Mouse (Mus musculus) heart, embryonic 11.5 days (tissue): ENCODE measurements around the gene Pgpep1. TPM values are rescaled to one million over a fixed set of nuclear protein-coding genes. Genes with fewer than 3 reads are reported as not detected.

ENCODE experiments used
- ATAC-seq: fragments of 200-750 bp; cut with Nextera tagmentation; replicated peaks from 2 replicates; pipeline ENCODE4 v1.8.0; 2017; ENCODE audit warnings: moderate library complexity; ENCODE audit not compliant: insufficient number of reproducible peaks, low FRiP score, low TSS enrichment
- H3K27ac ChIP-seq: fragments of 300-500 bp; sonication (generic); 2 replicates; pipeline ENCODE4 v1.5.1; 2014; ENCODE audit warnings: mild to moderate bottlenecking, low read depth, low read length
- H3K27me3 ChIP-seq: fragments of 300-500 bp; sonication (generic); 2 replicates; pipeline ENCODE4 v1.6.1; 2014; ENCODE audit warnings: mild to moderate bottlenecking, low read length, mixed read lengths; ENCODE audit not compliant: control insufficient read depth, insufficient read depth
- H3K36me3 ChIP-seq: fragments of 300-500 bp; sonication (generic); 2 replicates; pipeline ENCODE4 v1.6.1; 2014; ENCODE audit warnings: mild to moderate bottlenecking, low read length, moderate library complexity, mixed read lengths; ENCODE audit not compliant: control insufficient read depth, insufficient read depth
- H3K4me1 ChIP-seq: fragments of 300-500 bp; sonication (generic); 2 replicates; pipeline ENCODE4 v1.6.1; 2014; ENCODE audit warnings: low read length; ENCODE audit not compliant: control insufficient read depth, insufficient read depth
- H3K4me2 ChIP-seq: fragments of 300-500 bp; sonication (generic); 2 replicates; pipeline ENCODE4 v1.6.1; 2014; ENCODE audit warnings: mild to moderate bottlenecking, moderate library complexity
- H3K4me3 ChIP-seq: fragments of 300-500 bp; sonication (generic); 2 replicates; pipeline ENCODE4 v1.5.1; 2014; ENCODE audit warnings: low read depth, low read length
- H3K9ac ChIP-seq: fragments of 300-500 bp; sonication (generic); 2 replicates; pipeline ENCODE4 v1.6.1; 2014; ENCODE audit warnings: mild to moderate bottlenecking, low read depth, low read length, moderate library complexity
- H3K9me3 ChIP-seq: fragments of 300-500 bp; sonication (generic); replicated peaks from 2 replicates; pipeline ENCODE4 v1.6.1; 2016; ENCODE audit warnings: low read length; ENCODE audit not compliant: control insufficient read depth
- WGBS: fragments of 180-500 bp; shearing (Covaris S2); extraction: QIAGEN DNeasy Blood & Tissue Kit; methylation state at CpG from one replicate; pipeline ENCODE4 v1.1.7; 2014; ENCODE audit not compliant: insufficient replicate concordance; 5-methylcytosine and 5-hydroxymethylcytosine counted together
- polyA plus RNA-seq: library from polyadenylated mRNA; unstranded; fragments of >200 nt; fragmentation: Nextera tagmentation; extraction: Ambion mirVana; gene quantifications from 2 replicates; pipeline ENCODE4 v1.2.1, GENCODE M21; 2014

Pgpep1 gene
- polyA plus RNA-seq, 1 experiment from 2014 or later: 41.6 TPM

- peaks cover 10% of the 10 kb centered on the region for H3K27me3 ChIP-seq
- ATAC-seq: no peak
- 79% methylated on average over 3 of the region's 3 CpGs for WGBS
- H3K36me3 ChIP-seq: no peaks in the 10 kb centered on the region
- no peaks in the 10 kb centered on the region for H3K9me3 ChIP-seq
- no peak within 1 kb of the TSS for H3K4me2 ChIP-seq
- H3K4me3 ChIP-seq: no peak within 1 kb of the TSS
- no peak within 1 kb of the TSS for H3K9ac ChIP-seq
- no peak within 1 kb of the TSS for H3K27ac ChIP-seq
- peaks cover 9% of the 10 kb centered on the region; the same call in 1 of the 2 replicates for H3K4me1 ChIP-seq
Observed at GRCm38 (mm10) chr8:70615894-70616293, 44.3 kb downstream of the Pgpep1 start, which contains the start of gene Lrrc25. Gene Lrrc25, plus strand, starts transcription at chr8:70616155.

- peaks cover 13% of the 10 kb centered on the region for H3K4me1 ChIP-seq
- peaks cover 5% of the 10 kb centered on the region for H3K27me3 ChIP-seq
- no peaks in the 10 kb centered on the region for H3K9me3 ChIP-seq
- H3K27ac ChIP-seq: no peak overlapping the region
- H3K4me3 ChIP-seq: no peak overlapping the region
- H3K4me2 ChIP-seq: no peak overlapping the region
- H3K9ac ChIP-seq: no peak overlapping the region
- no peak for ATAC-seq
- H3K36me3 ChIP-seq: no peaks in the 10 kb centered on the region
- WGBS: 85% methylated on average over 8 of the region's 8 CpGs
Observed at GRCm38 (mm10) chr8:70615281-70615680, 44.9 kb downstream of the Pgpep1 start.

DNA sequence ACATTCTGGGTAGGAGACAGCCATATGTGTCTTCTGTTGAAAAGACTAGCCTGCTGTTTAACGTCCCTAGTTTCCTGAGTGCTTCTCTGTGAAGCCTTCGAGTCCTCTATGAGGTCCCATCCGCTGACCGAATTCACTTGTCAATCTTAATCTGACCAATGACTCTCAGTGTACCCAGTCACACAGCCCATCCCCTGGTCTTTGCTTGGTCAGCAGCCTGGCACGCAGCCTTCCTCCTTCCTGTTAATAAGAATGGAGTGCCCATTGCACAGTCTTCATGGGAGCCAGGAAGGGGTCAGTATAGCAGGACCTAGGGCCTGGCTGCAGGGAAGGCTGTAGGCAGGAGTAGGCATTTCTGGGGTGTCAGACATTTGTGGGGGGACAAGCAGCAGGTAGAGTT, 45.7 kb downstream of the Pgpep1 start:
- H3K4me3 ChIP-seq: no peak overlapping the region
- no peaks in the 10 kb centered on the region for H3K36me3 ChIP-seq
- no peak for ATAC-seq
- peaks cover 4% of the 10 kb centered on the region; the same call in 1 of the 2 replicates for H3K27me3 ChIP-seq
- 76% methylated on average over 5 of the region's 5 CpGs for WGBS
- no peak overlapping the region for H3K4me2 ChIP-seq
- H3K4me1 ChIP-seq: peaks cover 16% of the 10 kb centered on the region
- H3K27ac ChIP-seq: no peak overlapping the region
- H3K9ac ChIP-seq: no peak overlapping the region
- no peaks in the 10 kb centered on the region for H3K9me3 ChIP-seq

DNA sequence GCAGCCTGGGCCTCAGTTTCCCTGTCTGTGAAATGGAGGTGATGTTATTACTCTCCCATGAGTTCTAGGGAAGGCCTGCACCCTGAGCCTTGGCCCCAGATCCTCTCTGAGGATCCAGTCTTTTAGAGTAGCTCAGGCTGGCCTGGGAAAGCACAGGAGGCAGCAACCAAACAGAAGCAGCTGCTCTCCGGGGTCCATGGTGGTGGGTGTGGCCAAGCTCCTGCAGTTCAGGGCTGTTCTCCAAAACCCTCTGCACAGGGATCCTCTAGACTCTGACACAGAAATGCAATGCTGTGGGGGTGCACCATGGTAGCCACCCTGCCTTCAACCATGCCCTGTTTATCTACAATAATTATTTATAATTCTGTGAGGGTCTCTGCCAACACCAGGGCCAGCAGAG, 46.4 kb downstream of the Pgpep1 start:
- peaks cover 4% of the 10 kb centered on the region; the same call in 1 of the 2 replicates for H3K27me3 ChIP-seq
- no peaks in the 10 kb centered on the region for H3K9me3 ChIP-seq
- 28% methylated on average over 1 of the region's 1 CpGs for whole genome bisulfite sequencing
- no peak for ATAC-seq
- peaks cover 18% of the 10 kb centered on the region for H3K4me1 ChIP-seq
- no peaks in the 10 kb centered on the region for H3K36me3 ChIP-seq
- H3K9ac ChIP-seq: no peak overlapping the region
- H3K27ac ChIP-seq: no peak overlapping the region
- H3K4me2 ChIP-seq: no peak overlapping the region
- H3K4me3 ChIP-seq: no peak overlapping the region

DNA sequence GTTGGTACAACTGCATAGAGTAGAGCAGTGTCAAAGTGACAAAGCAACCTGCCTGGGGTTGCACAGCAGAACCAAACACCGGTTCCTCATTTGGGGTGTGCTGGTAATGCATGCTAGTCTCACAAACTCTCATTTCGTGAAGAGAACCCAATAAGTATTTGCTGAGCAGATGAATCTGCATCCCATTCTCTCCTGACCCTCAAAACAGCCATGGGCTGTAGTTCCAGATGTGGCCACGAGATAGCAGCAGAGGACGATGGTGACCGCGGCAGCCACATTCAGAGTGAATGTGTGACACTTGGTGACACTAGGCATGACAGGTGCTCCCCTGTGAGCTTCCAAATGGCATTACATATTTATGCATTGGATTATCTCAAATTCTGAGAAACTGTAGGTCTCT, 48.3 kb downstream of the Pgpep1 start:
- WGBS: 2% methylated on average over 6 of the region's 6 CpGs
- no peak for ATAC-seq
- Histone ChIP-seq H3K4me2 (peak overlapping the region; percentile 100), H3K27ac (peak overlapping the region; percentile 54; the same call in 1 of the 2 replicates), H3K9ac (peak overlapping the region; percentile 73; the same call in 1 of the 2 replicates), H3K4me3 (peak overlapping the region; percentile 58), H3K36me3 (no peaks in the 10 kb centered on the region), H3K27me3 (no peaks in the 10 kb centered on the region), H3K9me3 (no peaks in the 10 kb centered on the region), H3K4me1 (peaks cover 21% of the 10 kb centered on the region)

DNA sequence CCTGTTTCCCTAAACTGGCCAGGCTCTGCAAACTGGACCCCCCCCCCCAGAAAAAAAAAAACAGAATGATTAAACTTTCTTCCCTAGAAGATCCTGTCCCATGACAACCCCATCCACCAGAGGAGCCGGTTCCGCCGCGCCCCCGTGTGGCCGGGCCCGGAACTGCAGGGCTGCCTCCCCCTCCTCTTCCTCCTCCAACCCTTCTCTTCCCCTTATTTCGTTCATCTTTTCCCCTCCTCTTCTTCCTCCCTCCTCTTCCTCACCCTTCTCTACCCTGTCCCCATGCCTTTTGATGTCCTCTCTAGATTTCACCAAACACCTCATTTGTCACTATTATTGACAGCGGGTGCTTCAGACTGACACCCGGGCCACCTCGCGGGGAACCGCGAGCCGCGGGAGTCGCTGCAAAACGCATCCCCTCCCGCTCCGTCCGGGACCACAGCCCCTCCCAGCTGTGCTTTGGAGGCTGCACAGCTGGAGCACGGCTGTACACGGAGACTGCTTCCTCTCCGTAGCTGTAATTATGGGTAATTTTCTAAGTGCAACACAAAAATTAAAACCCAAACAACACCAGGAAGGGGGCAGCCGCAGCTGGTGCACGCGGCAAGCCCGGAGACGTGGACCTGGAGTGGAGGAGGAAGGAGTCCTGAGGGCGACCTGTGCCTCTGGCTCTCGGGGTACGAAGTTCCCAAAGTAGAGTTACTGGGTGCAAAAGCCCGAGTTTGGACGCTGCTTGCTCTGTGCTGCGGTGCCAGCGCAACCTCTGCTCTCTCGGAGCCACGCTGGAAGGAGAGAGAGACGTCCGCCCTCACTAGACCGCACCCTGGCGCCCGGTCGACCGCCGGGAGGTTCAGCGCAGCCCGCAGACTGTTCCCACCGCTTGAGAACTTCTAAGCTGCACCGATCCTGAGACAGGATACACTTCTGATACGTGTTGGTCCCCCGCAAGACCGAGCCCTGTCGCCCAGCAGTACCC, 49.1 kb downstream of the Pgpep1 start:
- H3K9me3 ChIP-seq: no peaks in the 10 kb centered on the region
- peak overlapping the region; percentile 100 for H3K4me2 ChIP-seq
- peak overlapping the region; percentile 99 for H3K27ac ChIP-seq
- WGBS: under 1% methylated on average over 54 of the region's 54 CpGs
- no peaks in the 10 kb centered on the region for H3K36me3 ChIP-seq
- H3K4me1 ChIP-seq: peaks cover 21% of the 10 kb centered on the region
- H3K4me3 ChIP-seq: peak overlapping the region; percentile 58
- H3K9ac ChIP-seq: peak overlapping the region; percentile 86
- ATAC-seq: no peak
- no peaks in the 10 kb centered on the region for H3K27me3 ChIP-seq

DNA sequence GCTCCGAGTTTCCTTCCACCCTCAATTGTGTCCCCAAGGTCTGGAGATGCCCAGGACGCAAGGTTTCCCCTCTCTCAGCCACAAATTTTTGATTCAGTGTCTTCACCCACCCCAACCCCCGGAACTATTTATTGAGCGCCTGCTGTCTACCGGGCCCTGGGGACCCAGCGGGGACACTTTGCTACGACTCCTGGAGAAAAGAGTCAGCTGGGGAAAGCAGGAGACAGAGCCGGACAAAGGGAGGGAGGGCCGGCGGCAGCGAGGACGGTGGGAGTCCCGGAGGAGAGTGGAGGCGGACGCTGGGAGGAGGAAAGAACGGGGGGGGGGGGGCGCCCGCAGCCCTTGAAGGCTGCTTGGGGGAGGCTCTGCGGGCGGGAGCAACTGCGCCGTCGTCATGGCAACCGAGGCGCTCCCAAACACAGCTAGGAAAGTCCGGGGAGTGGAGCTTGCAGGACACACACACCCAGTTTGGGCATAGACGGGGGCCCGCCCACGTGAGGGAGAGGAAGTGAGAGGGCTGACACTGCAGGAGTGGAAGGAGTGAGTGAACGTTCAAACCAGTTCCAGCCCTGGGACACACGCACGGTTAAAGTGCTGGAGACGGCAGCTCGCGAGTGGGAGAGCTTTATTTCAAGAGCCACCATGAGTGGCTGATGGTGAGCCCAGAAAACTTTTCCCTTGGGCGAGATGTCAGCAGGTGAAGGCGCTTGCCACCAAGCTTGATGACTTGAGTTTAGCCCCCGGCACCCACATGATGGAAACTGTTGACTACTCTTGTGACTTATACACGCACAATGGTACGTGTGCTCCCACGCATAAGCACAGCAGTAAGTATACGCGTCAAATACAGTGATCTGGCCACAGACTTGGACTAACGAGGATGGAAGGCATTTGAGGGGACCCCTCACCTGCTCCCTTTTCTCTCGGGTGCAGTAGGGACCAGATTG, 50.1 kb downstream of the Pgpep1 start:
- peak overlapping the region; percentile 86 for H3K9ac ChIP-seq
- H3K4me2 ChIP-seq: peak overlapping the region; percentile 100
- H3K27ac ChIP-seq: peak overlapping the region; percentile 99
- H3K4me3 ChIP-seq: peak overlapping the region; percentile 58
- H3K4me1 ChIP-seq: peaks cover 24% of the 10 kb centered on the region
- ATAC-seq: peak; percentile 62
- no peaks in the 10 kb centered on the region for H3K9me3 ChIP-seq
- H3K27me3 ChIP-seq: no peaks in the 10 kb centered on the region
- 1% methylated on average over 43 of the region's 45 CpGs for WGBS
- no peaks in the 10 kb centered on the region for H3K36me3 ChIP-seq

DNA sequence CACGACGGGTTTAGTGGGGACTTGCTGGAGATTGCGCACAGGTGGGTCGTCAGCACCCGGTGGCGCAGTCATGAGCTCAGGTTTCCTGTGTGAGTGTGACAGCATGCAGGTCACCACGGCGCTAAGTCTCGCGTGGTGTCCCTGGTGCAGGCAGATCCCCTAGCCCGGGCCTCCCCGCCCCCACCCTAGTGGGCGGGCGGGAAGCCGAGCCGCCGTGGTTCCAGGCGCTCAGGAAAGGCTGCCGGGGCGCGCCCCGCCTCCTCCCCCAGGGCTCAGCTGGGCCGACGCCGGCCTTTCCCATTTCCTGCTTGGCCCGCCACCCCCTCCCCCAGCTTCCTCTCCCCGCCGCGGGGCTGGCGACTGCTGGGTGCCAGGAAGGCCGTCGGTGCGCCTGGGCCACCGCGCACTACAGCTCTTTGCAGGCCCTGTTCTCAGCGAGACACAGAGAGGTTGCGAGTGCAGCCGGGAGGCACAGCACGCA, 50.8 kb downstream of the Pgpep1 start:
- ATAC-seq: peak; percentile 70
- Histone ChIP-seq H3K9me3 (no peaks in the 10 kb centered on the region), H3K4me2 (peak overlapping the region; percentile 100), H3K36me3 (no peaks in the 10 kb centered on the region), H3K4me3 (peak overlapping the region; percentile 58), H3K4me1 (peaks cover 24% of the 10 kb centered on the region), H3K9ac (peak overlapping the region; percentile 86), H3K27me3 (no peaks in the 10 kb centered on the region), H3K27ac (peak overlapping the region; percentile 99)
- under 1% methylated on average over 37 of the region's 39 CpGs for WGBS
